Mouse (Mus musculus) bone marrow, adult 2 months (tissue): ENCODE data around the gene Ccdc43.

Experiments used
- CTCF ChIP-seq: fragments of 200-500 bp; IDR thresholded peaks from 2 replicates; pipeline ENCODE4 v1.5.1; 2011; ENCODE audit warnings: low read length, control low read depth; ENCODE audit not compliant: control insufficient read depth, insufficient read depth
- POLR2A ChIP-seq: fragments of 200-500 bp; IDR thresholded peaks from 2 replicates; pipeline ENCODE4 v1.6.1; 2011; ENCODE audit warnings: low read depth, mild to moderate bottlenecking, control low read depth, low read length, borderline replicate concordance; ENCODE audit not compliant: control insufficient read depth

DNA sequence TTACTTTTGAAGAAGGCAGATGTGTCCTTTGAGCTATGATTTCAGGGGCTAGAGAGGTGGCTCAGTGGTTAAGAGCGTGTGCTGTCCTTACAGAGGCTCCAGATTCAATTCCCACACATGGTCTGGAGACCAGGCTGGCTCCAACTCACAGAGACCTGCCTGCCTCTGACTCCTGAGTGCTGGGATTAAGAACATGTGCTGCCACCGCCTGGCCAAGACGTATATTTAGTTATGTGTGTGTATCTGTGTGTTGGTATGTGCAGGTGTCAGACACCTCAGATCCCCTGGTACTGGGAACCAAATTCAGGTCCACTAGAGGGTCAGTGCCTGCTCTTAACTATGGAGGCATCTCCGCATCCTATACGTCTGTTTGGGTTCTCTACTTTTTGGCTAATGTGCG is 37.4 kb upstream of the Ccdc43 start:
- TF ChIP-seq CTCF (no peak), POLR2A (no peak)
